Mouse (Mus musculus) heart, adult 2 months (tissue): ENCODE measurements around the gene Boll.

Experiments
- CTCF ChIP-seq: fragments of 200-600 bp; IDR thresholded peaks from 2 replicates; pipeline ENCODE4 v1.8.1; 2022; ENCODE audit warnings: antibody characterized with exemption, mild to moderate bottlenecking, moderate library complexity
- POLR2A ChIP-seq: fragments of 200-500 bp; IDR thresholded peaks from 2 replicates; pipeline ENCODE4 v1.6.1; 2011; ENCODE audit warnings: mild to moderate bottlenecking, low read depth, low read length, control low read depth; ENCODE audit not compliant: insufficient read depth

DNA sequence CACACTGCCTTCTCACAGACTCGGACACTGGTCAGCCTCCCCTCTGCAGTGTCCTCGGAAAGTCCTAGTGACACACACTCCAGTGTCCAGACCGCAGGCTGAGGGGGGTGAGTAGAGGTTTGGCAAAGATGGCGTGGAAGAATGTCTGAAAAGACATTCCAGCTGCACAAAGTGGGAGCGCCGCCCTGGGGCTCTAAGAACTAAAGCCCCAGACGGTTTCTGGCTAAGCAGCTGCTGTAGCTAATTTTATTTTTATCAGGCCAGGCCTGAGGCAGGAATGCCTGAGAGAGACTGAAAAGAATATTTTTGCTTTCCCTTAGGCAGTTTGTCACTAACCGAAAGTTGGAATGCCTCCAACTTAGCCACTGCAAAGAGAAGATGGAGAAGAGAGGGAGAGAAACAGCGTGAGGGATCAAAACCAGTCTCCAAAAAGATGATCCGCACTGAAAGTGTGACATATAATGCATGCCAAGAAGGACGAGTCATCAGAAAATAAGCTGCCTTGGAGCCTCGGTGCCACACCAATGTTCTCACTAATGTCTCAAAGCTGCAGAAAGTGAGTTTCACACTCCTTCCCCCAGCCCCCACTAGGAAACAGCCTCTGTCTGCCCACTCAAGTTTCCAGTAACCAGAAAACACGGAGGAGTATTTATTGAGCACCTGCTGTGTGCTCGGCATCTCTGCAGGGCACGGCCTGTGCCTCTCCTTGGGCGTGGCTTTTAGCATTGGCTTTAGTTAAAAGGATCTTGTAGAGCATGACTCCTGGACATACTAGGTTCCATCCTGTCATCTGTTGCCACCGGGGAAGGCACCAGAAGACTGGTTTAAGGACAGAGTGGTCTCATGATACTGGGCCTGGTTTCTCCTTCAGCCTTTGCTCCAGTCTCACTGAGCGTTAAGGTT, 161.2 kb downstream of the Boll start:
- TF ChIP-seq POLR2A = no peak
- TF ChIP-seq CTCF = peak; percentile 24
